Mouse (Mus musculus): ENCODE measurements around the gene Prepl. TPM values are rescaled to one million over a fixed set of nuclear protein-coding genes. Genes with fewer than 3 reads are reported as not detected.

The Prepl gene
- total RNA-seq, 2 experiments from 2014 or later: 306 to 349 TPM

GRCm38 (mm10) chr17:85025151-85025550 lies 64.9 kb downstream of the Prepl start:
- no peak for DNase-seq (ENCODE audit: low spot score in 2 of 2)

- no peak for DNase-seq (ENCODE audit: low spot score in 2 of 2)
Measured at GRCm38 (mm10) chr17:85024237-85024636, 65.8 kb downstream of the Prepl start.

- peak; percentile 29 to 78 for DNase-seq (ENCODE audit: low spot score in 2 of 2)
Measured at GRCm38 (mm10) chr17:85023247-85024167, 66.5 kb downstream of the Prepl start.

GRCm38 (mm10) chr17:85020343-85020742 lies 69.7 kb downstream of the Prepl start:
- DNase-seq (ENCODE audit: low spot score in 2 of 2): no peak

GRCm38 (mm10) chr17:85018794-85019193 lies 71.2 kb downstream of the Prepl start:
- no peak for DNase-seq (ENCODE audit: low spot score in 2 of 2)

- no peak for DNase-seq (ENCODE audit: low spot score in 2 of 2)
Measured at GRCm38 (mm10) chr17:85018344-85018743, 71.7 kb downstream of the Prepl start.

- DNase-seq (ENCODE audit: low spot score in 2 of 2): no peak
Measured at GRCm38 (mm10) chr17:85014632-85015031, 75.4 kb downstream of the Prepl start.

- no peak for DNase-seq (ENCODE audit: low spot score in 2 of 2)
Measured at GRCm38 (mm10) chr17:85013485-85013884, 76.6 kb downstream of the Prepl start.

Other genes starting within 250 kb of the Prepl start
- gene Ppm1b, start 133.5 kb downstream of the Prepl start, total RNA-seq (2021): 100 to 1,000 TPM; 119 to 125 TPM
- under 1 TPM; 0.17 to 0.37 TPM for gene Slc3a1, start 61.9 kb downstream of the Prepl start, total RNA-seq (2021)
- 10 to 100 TPM; 11.8 to 12.7 TPM for gene Camkmt, start 311 bp upstream of the Prepl start, total RNA-seq (2021)

Measured in layer of hippocampus, postnatal 14 days (tissue).